Mouse (Mus musculus): ENCODE results near the gene Mbnl2. TPM values are rescaled to one million over a fixed set of nuclear protein-coding genes. Genes with fewer than 3 reads are reported as not detected.
A peak's percentile ranks its signal among the peaks of the same experiment; 100 is the strongest.

Gene Mbnl2
- polyA plus RNA-seq, 1 experiment from 2014 or later = 44.1 TPM

GRCm38 (mm10) chr14:120466816-120467215 lies 191.3 kb downstream of the Mbnl2 start:
- Histone ChIP-seq H3K27ac (ENCODE audit: low read depth, low read length) (no peak overlapping the region), H3K4me3 (ENCODE audit: low read depth, low read length) (no peak overlapping the region), H3K4me2 (ENCODE audit: low read depth) (no peak overlapping the region), H3K9ac (ENCODE audit: low read length) (no peak overlapping the region), H3K4me1 (ENCODE audit: control insufficient read depth, insufficient read depth, low read length) (no peaks in the 10 kb centered on the region), H3K36me3 (ENCODE audit: control insufficient read depth, insufficient read depth, low read length) (no peaks in the 10 kb centered on the region), H3K9me3 (ENCODE audit: control insufficient read depth, low read length) (no peaks in the 10 kb centered on the region), H3K27me3 (ENCODE audit: control insufficient read depth, insufficient read depth, low read length) (no peaks in the 10 kb centered on the region)
- DNase-seq (ENCODE audit: low spot score) (no peak), ATAC-seq (ENCODE audit: insufficient read depth, low FRiP score, low TSS enrichment) (no peak)
- 82% methylated on average over 4 of the region's 4 CpGs for WGBS

GRCm38 (mm10) chr14:120469126-120469790 lies 193.8 kb downstream of the Mbnl2 start:
- 87% methylated on average over 14 of the region's 14 CpGs for WGBS

GRCm38 (mm10) chr14:120476186-120476697 lies 200.8 kb downstream of the Mbnl2 start:
- DNase-seq (ENCODE audit: low spot score) = no peak
- Histone ChIP-seq H3K9ac (ENCODE audit: low read length) (no peak overlapping the region), H3K36me3 (ENCODE audit: control insufficient read depth, insufficient read depth, low read length) (no peaks in the 10 kb centered on the region), H3K4me2 (ENCODE audit: low read depth) (no peak overlapping the region; the same call in 1 of the 2 replicates), H3K4me1 (ENCODE audit: control insufficient read depth, insufficient read depth, low read length) (peaks cover 4% of the 10 kb centered on the region), H3K27ac (ENCODE audit: low read depth, low read length) (no peak overlapping the region), H3K9me3 (ENCODE audit: control insufficient read depth, low read length) (no peaks in the 10 kb centered on the region), H3K27me3 (ENCODE audit: control insufficient read depth, insufficient read depth, low read length) (no peaks in the 10 kb centered on the region), H3K4me3 (ENCODE audit: low read depth, low read length) (no peak overlapping the region)
- 73% methylated on average over 7 of the region's 7 CpGs for WGBS
- ATAC-seq (ENCODE audit: insufficient read depth, low FRiP score, low TSS enrichment) = no peak

More at GRCm38 (mm10) chr14:120469126-120469790, 193.8 kb downstream of the Mbnl2 start:
- H3K4me1 ChIP-seq (ENCODE audit: control insufficient read depth, insufficient read depth, low read length) = no peaks in the 10 kb centered on the region
- H3K36me3 ChIP-seq (ENCODE audit: control insufficient read depth, insufficient read depth, low read length) = no peaks in the 10 kb centered on the region
- no peak overlapping the region for H3K9ac ChIP-seq (ENCODE audit: low read length)
- H3K4me3 ChIP-seq (ENCODE audit: low read depth, low read length) = no peak overlapping the region
- H3K27me3 ChIP-seq (ENCODE audit: control insufficient read depth, insufficient read depth, low read length) = no peaks in the 10 kb centered on the region
- no peak overlapping the region for H3K4me2 ChIP-seq (ENCODE audit: low read depth)
- H3K9me3 ChIP-seq (ENCODE audit: control insufficient read depth, low read length) = no peaks in the 10 kb centered on the region
- no peak overlapping the region for H3K27ac ChIP-seq (ENCODE audit: low read depth, low read length)
- ATAC-seq (ENCODE audit: insufficient read depth, low FRiP score, low TSS enrichment) (no peak), DNase-seq (ENCODE audit: low spot score) (no peak)

GRCm38 (mm10) chr14:120477288-120477981 lies 202.0 kb downstream of the Mbnl2 start:
- peak; percentile 99 for DNase-seq (ENCODE audit: low spot score)
- Histone ChIP-seq H3K27ac (ENCODE audit: low read depth, low read length) (peak overlapping the region; percentile 92), H3K36me3 (ENCODE audit: control insufficient read depth, insufficient read depth, low read length) (no peaks in the 10 kb centered on the region), H3K4me2 (ENCODE audit: low read depth) (peak overlapping the region; percentile 68), H3K9me3 (ENCODE audit: control insufficient read depth, low read length) (no peaks in the 10 kb centered on the region), H3K27me3 (ENCODE audit: control insufficient read depth, insufficient read depth, low read length) (no peaks in the 10 kb centered on the region), H3K9ac (ENCODE audit: low read length) (peak overlapping the region; percentile 76), H3K4me3 (ENCODE audit: low read depth, low read length) (peak overlapping the region; percentile 75), H3K4me1 (ENCODE audit: control insufficient read depth, insufficient read depth, low read length) (peaks cover 4% of the 10 kb centered on the region)
- under 1% methylated on average over 46 of the region's 46 CpGs for WGBS
- ATAC-seq (ENCODE audit: insufficient read depth, low FRiP score, low TSS enrichment) = peak; percentile 96

- Histone ChIP-seq H3K4me2 (ENCODE audit: low read depth) (peak within 1 kb of the TSS; percentile 68), H3K9me3 (ENCODE audit: control insufficient read depth, low read length) (no peaks in the 10 kb centered on the region), H3K27me3 (ENCODE audit: control insufficient read depth, insufficient read depth, low read length) (no peaks in the 10 kb centered on the region), H3K4me3 (ENCODE audit: low read depth, low read length) (peak within 1 kb of the TSS; percentile 75), H3K9ac (ENCODE audit: low read length) (peak within 1 kb of the TSS; percentile 76), H3K27ac (ENCODE audit: low read depth, low read length) (peak within 1 kb of the TSS; percentile 92), H3K4me1 (ENCODE audit: control insufficient read depth, insufficient read depth, low read length) (peaks cover 4% of the 10 kb centered on the region), H3K36me3 (ENCODE audit: control insufficient read depth, insufficient read depth, low read length) (no peaks in the 10 kb centered on the region)
- under 1% methylated on average over 67 of the region's 78 CpGs for WGBS
- ATAC-seq (ENCODE audit: insufficient read depth, low FRiP score, low TSS enrichment) (peak; percentile 85), DNase-seq (ENCODE audit: low spot score) (peak; percentile 97)
Measured at GRCm38 (mm10) chr14:120477982-120478568, 202.6 kb downstream of the Mbnl2 start, which contains the start of gene Rap2a. Gene Rap2a, plus strand, starts transcription at chr14:120478444.

GRCm38 (mm10) chr14:120478641-120479341 lies 203.3 kb downstream of the Mbnl2 start:
- WGBS = under 1% methylated on average over 47 of the region's 62 CpGs
- Histone ChIP-seq H3K27me3 (ENCODE audit: control insufficient read depth, insufficient read depth, low read length) (no peaks in the 10 kb centered on the region), H3K4me3 (ENCODE audit: low read depth, low read length) (peak overlapping the region; percentile 75), H3K4me1 (ENCODE audit: control insufficient read depth, insufficient read depth, low read length) (peaks cover 4% of the 10 kb centered on the region), H3K36me3 (ENCODE audit: control insufficient read depth, insufficient read depth, low read length) (no peaks in the 10 kb centered on the region), H3K27ac (ENCODE audit: low read depth, low read length) (peak overlapping the region; percentile 92), H3K4me2 (ENCODE audit: low read depth) (peak overlapping the region; percentile 68), H3K9ac (ENCODE audit: low read length) (peak overlapping the region; percentile 76), H3K9me3 (ENCODE audit: control insufficient read depth, low read length) (no peaks in the 10 kb centered on the region)
- ATAC-seq (ENCODE audit: insufficient read depth, low FRiP score, low TSS enrichment) (peak; percentile 17), DNase-seq (ENCODE audit: low spot score) (peak; percentile 63)

GRCm38 (mm10) chr14:120480341-120480900 lies 205.0 kb downstream of the Mbnl2 start:
- DNase-seq (ENCODE audit: low spot score) = no peak
- ATAC-seq (ENCODE audit: insufficient read depth, low FRiP score, low TSS enrichment) = no peak
- Histone ChIP-seq H3K27ac (ENCODE audit: low read depth, low read length) (no peak overlapping the region), H3K4me1 (ENCODE audit: control insufficient read depth, insufficient read depth, low read length) (peaks cover 4% of the 10 kb centered on the region), H3K4me3 (ENCODE audit: low read depth, low read length) (no peak overlapping the region), H3K9me3 (ENCODE audit: control insufficient read depth, low read length) (no peaks in the 10 kb centered on the region), H3K27me3 (ENCODE audit: control insufficient read depth, insufficient read depth, low read length) (no peaks in the 10 kb centered on the region), H3K4me2 (ENCODE audit: low read depth) (no peak overlapping the region), H3K36me3 (ENCODE audit: control insufficient read depth, insufficient read depth, low read length) (no peaks in the 10 kb centered on the region), H3K9ac (ENCODE audit: low read length) (no peak overlapping the region)
- 83% methylated on average over 8 of the region's 8 CpGs for WGBS

- no peak overlapping the region for H3K4me2 ChIP-seq (ENCODE audit: low read depth)
- no peaks in the 10 kb centered on the region for H3K27me3 ChIP-seq (ENCODE audit: control insufficient read depth, insufficient read depth, low read length)
- WGBS = 95% methylated on average over 4 of the region's 4 CpGs
- DNase-seq (ENCODE audit: low spot score) = no peak
- no peaks in the 10 kb centered on the region for H3K36me3 ChIP-seq (ENCODE audit: control insufficient read depth, insufficient read depth, low read length)
- no peaks in the 10 kb centered on the region for H3K9me3 ChIP-seq (ENCODE audit: control insufficient read depth, low read length)
- no peak for ATAC-seq (ENCODE audit: insufficient read depth, low FRiP score, low TSS enrichment)
- H3K9ac ChIP-seq (ENCODE audit: low read length) = no peak overlapping the region
- H3K4me3 ChIP-seq (ENCODE audit: low read depth, low read length) = no peak overlapping the region
- H3K27ac ChIP-seq (ENCODE audit: low read depth, low read length) = no peak overlapping the region
- peaks cover 4% of the 10 kb centered on the region for H3K4me1 ChIP-seq (ENCODE audit: control insufficient read depth, insufficient read depth, low read length)
Measured at GRCm38 (mm10) chr14:120480927-120481326, 205.5 kb downstream of the Mbnl2 start.

All from neural tube, embryonic 11.5 days (tissue).